Mouse (Mus musculus): ENCODE results near the gene Lca5.

- TF ChIP-seq CTCF (IDR thresholded peaks at IDR 0.05; ENCODE audit: borderline replicate concordance, insufficient read depth, low read length): 0 out of 2 replicates have a peak, but pooled peaks have one; percentile 6
- TF ChIP-seq POLR2A (IDR thresholded peaks at IDR 0.05; ENCODE audit: low read depth, low read length): no peak
Observed at GRCm38 (mm10) chr9:83413046-83413445, 27.9 kb downstream of the Lca5 start.
